Mouse (Mus musculus) heart, embryonic 13.5 days (tissue): ENCODE results near the gene Rmnd5b. TPM values are rescaled to one million over a fixed set of nuclear protein-coding genes. Genes with fewer than 3 reads are reported as not detected.
"Not testable (repeated sequence)": the region's sequence is repeated elsewhere in the genome, so short reads cannot be mapped to it uniquely, and the experiment has no call there.

Experiments used
- ATAC-seq: fragments of 200-750 bp; cut with Nextera tagmentation; 2 replicates; pipeline ENCODE4 v1.8.0; 2017; ENCODE audit warnings: moderate TSS enrichment; ENCODE audit not compliant: insufficient number of reproducible peaks, low FRiP score, low TSS enrichment; ENCODE audit errors: extremely low read depth
- H3K27ac ChIP-seq: fragments of 300-500 bp; sonication (generic); replicated peaks from 2 replicates; pipeline ENCODE4 v1.5.1; 2015; ENCODE audit warnings: moderate library complexity, mild to moderate bottlenecking, inconsistent platforms
- H3K27me3 ChIP-seq: fragments of 300-500 bp; sonication (generic); replicated peaks from 2 replicates; pipeline ENCODE4 v1.6.1; 2015; ENCODE audit warnings: mild to moderate bottlenecking, inconsistent platforms
- H3K36me3 ChIP-seq: fragments of 300-500 bp; sonication (generic); 2 replicates; pipeline ENCODE4 v1.6.1; 2015; ENCODE audit warnings: mild to moderate bottlenecking, inconsistent platforms
- H3K4me1 ChIP-seq: fragments of 300-500 bp; sonication (generic); 2 replicates; pipeline ENCODE4 v1.6.1; 2015; ENCODE audit warnings: inconsistent platforms
- H3K4me2 ChIP-seq: fragments of 300-500 bp; sonication (generic); 2 replicates; pipeline ENCODE4 v1.6.1; 2015; ENCODE audit warnings: inconsistent platforms, mild to moderate bottlenecking, moderate library complexity
- H3K4me3 ChIP-seq: fragments of 300-500 bp; sonication (generic); 2 replicates; pipeline ENCODE4 v1.5.1; 2015; ENCODE audit warnings: moderate library complexity, mild to moderate bottlenecking, inconsistent platforms
- H3K9ac ChIP-seq: fragments of 300-500 bp; sonication (generic); 2 replicates; pipeline ENCODE4 v1.6.1; 2015; ENCODE audit warnings: inconsistent platforms, mild to moderate bottlenecking, moderate library complexity
- H3K9me3 ChIP-seq: fragments of 300-500 bp; sonication (generic); 2 replicates; pipeline ENCODE4 v1.6.1; 2016; ENCODE audit warnings: inconsistent platforms
- WGBS: fragments of 180-500 bp; shearing (Covaris S2); methylation state at CpG from one replicate; pipeline ENCODE4 v1.1.7; 2015; ENCODE audit warnings: mixed read lengths; 5-methylcytosine and 5-hydroxymethylcytosine counted together
- polyA plus RNA-seq: library from polyadenylated mRNA; unstranded; fragments of >200 nt; fragmentation: Nextera tagmentation; extraction: Ambion mirVana; gene quantifications from 2 replicates; pipeline ENCODE4 v1.2.1, GENCODE M21; 2015

The Rmnd5b gene
- polyA plus RNA-seq, 1 experiment from 2014 or later = 31.0 TPM

DNA sequence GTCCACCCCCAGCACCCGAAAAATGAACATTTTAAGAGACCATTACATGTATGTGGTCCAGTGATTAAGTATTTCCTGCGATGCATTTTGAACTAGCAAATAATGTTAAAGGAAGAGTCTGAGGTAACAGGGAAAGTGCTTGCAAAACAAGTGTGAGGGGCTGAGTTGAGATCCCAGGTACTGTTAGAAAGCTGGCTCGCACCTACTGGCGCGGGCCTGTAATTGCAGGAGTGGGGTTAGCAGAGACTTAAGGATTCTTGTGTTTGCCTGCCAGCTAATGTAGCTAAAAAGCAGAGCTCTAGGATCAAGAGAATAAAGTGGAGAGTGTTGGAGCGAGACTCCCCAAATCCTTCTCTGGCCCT, 608 bp upstream of the Rmnd5b start:
- Histone ChIP-seq H3K9me3 (no peaks in the 10 kb centered on the region), H3K4me2 (peak overlapping the region; percentile 76), H3K4me1 (peaks cover 33% of the 10 kb centered on the region), H3K36me3 (no peaks in the 10 kb centered on the region), H3K27me3 (peaks cover 6% of the 10 kb centered on the region; the same call in 1 of the 2 replicates), H3K4me3 (peak overlapping the region; percentile 91), H3K27ac (peak overlapping the region; percentile 76), H3K9ac (peak overlapping the region; percentile 89)
- ATAC-seq = no peak; the same call in 1 of the 2 replicates
- 5% methylated on average over 6 of the region's 6 CpGs for WGBS

DNA sequence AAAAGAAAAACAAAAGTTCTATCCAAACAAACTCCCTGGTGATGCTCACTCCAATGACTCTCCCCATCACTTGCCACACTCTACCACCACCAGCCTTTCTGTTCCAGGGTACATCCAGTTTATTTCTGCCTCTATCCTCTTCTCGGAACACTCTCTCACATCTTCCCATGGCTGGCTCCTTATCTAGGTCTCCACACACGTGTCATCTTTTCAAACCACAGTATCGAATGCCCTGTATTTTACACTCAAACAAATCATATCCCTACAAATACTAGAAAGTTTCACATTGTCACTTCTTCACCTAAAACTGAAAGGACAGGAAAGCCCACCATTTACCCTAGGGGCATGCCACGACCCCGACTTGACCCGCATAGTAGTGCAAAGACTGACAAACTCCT, 570 bp downstream of the Rmnd5b start:
- Histone ChIP-seq H3K9ac (peak overlapping the region; percentile 89), H3K4me2 (peak overlapping the region; percentile 76), H3K27ac (peak overlapping the region; percentile 76), H3K27me3 (peaks cover 6% of the 10 kb centered on the region; the same call in 1 of the 2 replicates), H3K4me1 (peaks cover 33% of the 10 kb centered on the region), H3K9me3 (no peaks in the 10 kb centered on the region), H3K36me3 (no peaks in the 10 kb centered on the region), H3K4me3 (peak overlapping the region; percentile 91)
- 8% methylated on average over 6 of the region's 6 CpGs for WGBS
- ATAC-seq = no peak

DNA sequence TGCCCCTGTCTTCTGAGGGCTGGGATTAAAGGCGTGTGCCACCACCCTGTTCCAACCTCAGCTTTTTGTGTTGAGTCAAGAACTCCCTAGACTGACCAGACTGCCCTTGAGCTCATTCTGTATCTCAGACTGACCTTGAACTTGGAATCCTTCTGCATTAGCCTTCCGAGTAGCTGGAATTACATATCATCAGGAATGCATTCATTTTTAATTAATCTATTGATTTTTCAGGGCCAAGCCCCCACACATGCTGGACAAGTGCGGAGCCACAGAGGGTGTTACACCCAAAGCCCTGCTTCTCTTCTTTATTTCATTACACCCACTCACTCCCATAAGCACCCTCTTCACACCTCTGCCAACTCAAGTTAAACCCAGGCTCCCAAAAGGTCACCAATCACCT, 2.0 kb downstream of the Rmnd5b start:
- ATAC-seq = no peak
- peaks cover 6% of the 10 kb centered on the region; the same call in 1 of the 2 replicates for H3K27me3 ChIP-seq
- H3K4me1 ChIP-seq = peaks cover 33% of the 10 kb centered on the region
- H3K4me2 ChIP-seq = no peak overlapping the region
- H3K27ac ChIP-seq = no peak overlapping the region
- peaks cover 9% of the 10 kb centered on the region; the same call in 1 of the 2 replicates for H3K36me3 ChIP-seq
- no peak overlapping the region for H3K4me3 ChIP-seq
- WGBS = 87% methylated on average over 3 of the region's 3 CpGs
- no peaks in the 10 kb centered on the region for H3K9me3 ChIP-seq
- no peak overlapping the region for H3K9ac ChIP-seq

GRCm38 (mm10) chr11:51633200-51633599, 2.5 kb downstream of the Rmnd5b start:
- WGBS = 89% methylated on average over 7 of the region's 7 CpGs
- not testable (repeated sequence) for ATAC-seq, H3K4me3 ChIP-seq, H3K4me2 ChIP-seq, H3K27me3 ChIP-seq, H3K9me3 ChIP-seq, H3K27ac ChIP-seq, H3K9ac ChIP-seq
- H3K36me3 ChIP-seq = peaks cover 12% of the 10 kb centered on the region
- H3K4me1 ChIP-seq = peaks cover 33% of the 10 kb centered on the region

DNA sequence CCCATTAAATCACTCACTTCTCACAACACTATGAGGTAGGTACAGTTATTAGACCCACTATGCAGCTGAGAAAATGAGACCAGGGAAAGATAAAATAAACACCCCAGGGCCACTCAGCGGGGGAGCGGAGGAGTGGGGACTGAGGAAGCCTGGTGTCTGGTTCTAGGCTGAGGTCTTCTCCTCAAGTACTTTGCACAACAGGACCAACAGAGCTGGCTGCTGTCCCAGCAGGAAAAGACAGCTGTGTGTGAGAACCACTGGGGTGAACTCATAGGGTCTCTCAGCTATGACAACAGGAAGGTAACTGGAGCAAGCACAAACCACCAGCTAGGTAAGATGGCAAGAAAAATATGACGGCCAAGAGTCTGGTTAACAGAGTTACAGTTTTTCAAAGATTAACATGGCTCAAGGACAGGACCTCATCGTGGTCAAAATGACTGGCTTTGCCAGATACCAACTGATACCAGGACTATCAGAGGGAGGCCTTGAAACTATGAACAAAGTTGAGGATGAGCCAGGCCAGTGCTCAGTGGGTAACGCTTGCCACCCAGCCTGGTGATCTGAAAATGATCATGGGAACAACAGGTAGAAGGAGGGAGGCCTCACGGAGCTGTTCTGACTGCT, 3.5 kb downstream of the Rmnd5b start:
- Histone ChIP-seq H3K4me3 (no peak overlapping the region), H3K27me3 (no peaks in the 10 kb centered on the region), H3K9ac (no peak overlapping the region), H3K4me2 (no peak overlapping the region), H3K27ac (no peak overlapping the region), H3K36me3 (peaks cover 22% of the 10 kb centered on the region), H3K9me3 (no peaks in the 10 kb centered on the region), H3K4me1 (peaks cover 26% of the 10 kb centered on the region)
- ATAC-seq = no peak
- 76% methylated on average over 6 of the region's 6 CpGs for WGBS

GRCm38 (mm10) chr11:51629651-51630314, 5.9 kb downstream of the Rmnd5b start:
- ATAC-seq = no peak
- Histone ChIP-seq H3K27me3 (no peaks in the 10 kb centered on the region), H3K4me3 (no peak overlapping the region), H3K4me1 (peaks cover 15% of the 10 kb centered on the region), H3K9ac (no peak overlapping the region), H3K27ac (no peak overlapping the region), H3K4me2 (no peak overlapping the region), H3K9me3 (no peaks in the 10 kb centered on the region), H3K36me3 (peaks cover 45% of the 10 kb centered on the region)
- 76% methylated on average over 15 of the region's 15 CpGs for WGBS

GRCm38 (mm10) chr11:51627907-51628306, 7.8 kb downstream of the Rmnd5b start:
- Histone ChIP-seq H3K4me1 (peaks cover 6% of the 10 kb centered on the region; the same call in 1 of the 2 replicates), H3K9ac (no peak overlapping the region), H3K27me3 (no peaks in the 10 kb centered on the region), H3K9me3 (no peaks in the 10 kb centered on the region), H3K4me2 (no peak overlapping the region), H3K36me3 (peaks cover 64% of the 10 kb centered on the region), H3K4me3 (no peak overlapping the region), H3K27ac (no peak overlapping the region)
- ATAC-seq = no peak
- 76% methylated on average over 8 of the region's 8 CpGs for WGBS

- no peak for ATAC-seq
- Histone ChIP-seq H3K4me3 (no peak overlapping the region), H3K9ac (no peak overlapping the region), H3K4me2 (no peak overlapping the region), H3K4me1 (peaks cover 6% of the 10 kb centered on the region; the same call in 1 of the 2 replicates), H3K27me3 (no peaks in the 10 kb centered on the region), H3K36me3 (peaks cover 68% of the 10 kb centered on the region), H3K9me3 (no peaks in the 10 kb centered on the region), H3K27ac (no peak overlapping the region)
- WGBS = 92% methylated on average over 9 of the region's 9 CpGs
These were observed 8.3 kb downstream of the Rmnd5b start for GRCm38 (mm10) chr11:51627425-51627824.

GRCm38 (mm10) chr11:51625187-51625820, 10.4 kb downstream of the Rmnd5b start:
- Histone ChIP-seq H3K27ac (no peak overlapping the region), H3K4me1 (peaks cover 18% of the 10 kb centered on the region), H3K9me3 (no peaks in the 10 kb centered on the region), H3K4me2 (no peak overlapping the region), H3K4me3 (no peak overlapping the region), H3K27me3 (no peaks in the 10 kb centered on the region), H3K9ac (no peak overlapping the region), H3K36me3 (peaks cover 81% of the 10 kb centered on the region)
- no peak for ATAC-seq
- 59% methylated on average over 5 of the region's 5 CpGs for WGBS

GRCm38 (mm10) chr11:51622971-51623491, 12.7 kb downstream of the Rmnd5b start:
- Histone ChIP-seq H3K36me3 (peaks cover 67% of the 10 kb centered on the region), H3K4me3 (no peak overlapping the region), H3K9me3 (no peaks in the 10 kb centered on the region), H3K9ac (no peak overlapping the region), H3K4me2 (no peak overlapping the region), H3K27me3 (no peaks in the 10 kb centered on the region), H3K4me1 (peaks cover 26% of the 10 kb centered on the region), H3K27ac (no peak overlapping the region)
- ATAC-seq = no peak
- 88% methylated on average over 7 of the region's 7 CpGs for WGBS

DNA sequence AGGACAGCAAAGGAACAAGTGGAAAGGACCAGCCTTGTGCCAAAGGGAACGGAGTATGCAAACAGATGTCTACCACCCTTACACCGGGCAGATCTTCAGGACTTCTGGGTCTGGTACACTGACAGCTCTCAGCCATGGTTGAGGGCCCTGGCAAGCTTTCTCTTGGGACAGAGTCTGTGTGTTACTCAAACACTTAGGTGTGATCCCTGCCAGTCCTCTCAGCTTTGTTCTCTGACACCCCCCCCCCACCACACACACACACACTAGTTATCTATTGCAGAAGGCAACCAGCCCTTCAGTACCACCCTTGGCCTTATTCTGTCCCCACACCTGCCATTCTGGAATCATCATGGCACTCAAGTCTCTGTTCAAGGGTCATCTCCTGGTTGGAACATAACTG, 13.9 kb downstream of the Rmnd5b start:
- H3K9ac ChIP-seq = no peak overlapping the region
- H3K4me1 ChIP-seq = peaks cover 26% of the 10 kb centered on the region
- WGBS = 92% methylated on average over 2 of the region's 2 CpGs
- no peak overlapping the region for H3K27ac ChIP-seq
- H3K9me3 ChIP-seq = no peaks in the 10 kb centered on the region
- no peak overlapping the region for H3K4me2 ChIP-seq
- H3K36me3 ChIP-seq = peaks cover 55% of the 10 kb centered on the region
- H3K4me3 ChIP-seq = no peak overlapping the region
- H3K27me3 ChIP-seq = no peaks in the 10 kb centered on the region
- ATAC-seq = no peak
